Mouse (Mus musculus): ENCODE measurements at regions not wholly inside any gene's neighbourhood (a gene's known extent, or its start where the extent isn't known, plus 50 kb on each side); places are given as distances from the start of the nearest gene placed in this dataset.
A peak's percentile ranks its signal among the peaks of the same experiment; 100 is the strongest.
"Not testable (repeated sequence)": the region's sequence is repeated elsewhere in the genome, so short reads cannot be mapped to it uniquely, and the experiment has no call there.

DNA sequence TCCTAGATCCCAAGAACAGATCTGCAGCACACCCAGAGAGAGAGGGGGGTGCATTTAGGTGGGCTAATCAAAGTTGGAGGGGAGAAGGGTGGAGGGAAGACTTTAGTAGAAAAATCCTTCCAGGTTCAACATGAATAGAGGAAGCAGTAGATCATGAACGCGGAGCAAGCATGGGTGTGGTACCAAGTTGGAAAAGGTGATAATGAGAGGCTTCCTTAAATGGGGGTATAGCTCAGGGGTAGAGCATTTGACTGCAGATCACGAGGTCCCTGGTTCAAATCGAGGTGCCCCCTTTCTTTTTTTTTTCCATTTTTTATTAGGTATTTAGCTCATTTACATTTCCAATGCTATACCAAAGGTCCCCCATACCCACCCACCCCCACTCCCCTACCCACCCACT lies 54.0 kb upstream of the Krba1 start:
- DNase-seq (ENCODE audit: low spot score) = not testable (repeated sequence)

DNA sequence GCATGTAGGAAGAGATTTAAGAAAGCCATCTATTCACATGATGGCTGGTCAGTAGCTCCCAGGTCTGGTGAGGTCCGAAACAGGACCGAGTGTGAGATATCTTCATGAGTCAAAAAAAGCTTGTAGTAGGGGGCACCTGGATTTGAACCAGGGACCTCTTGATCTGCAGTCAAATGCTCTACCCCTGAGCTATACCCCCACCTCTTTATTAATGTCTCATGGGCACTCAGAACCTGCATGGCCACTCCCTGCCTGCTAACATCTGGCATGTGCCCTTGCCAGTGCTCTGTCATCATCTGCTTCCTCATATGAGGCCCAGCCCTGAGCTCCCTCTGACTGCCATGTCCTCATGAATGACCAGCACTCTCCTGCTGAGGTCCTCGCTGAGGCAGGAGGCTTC lies 58.4 kb upstream of the Krba1 start:
- not testable (repeated sequence) for DNase-seq (ENCODE audit: low spot score)

DNA sequence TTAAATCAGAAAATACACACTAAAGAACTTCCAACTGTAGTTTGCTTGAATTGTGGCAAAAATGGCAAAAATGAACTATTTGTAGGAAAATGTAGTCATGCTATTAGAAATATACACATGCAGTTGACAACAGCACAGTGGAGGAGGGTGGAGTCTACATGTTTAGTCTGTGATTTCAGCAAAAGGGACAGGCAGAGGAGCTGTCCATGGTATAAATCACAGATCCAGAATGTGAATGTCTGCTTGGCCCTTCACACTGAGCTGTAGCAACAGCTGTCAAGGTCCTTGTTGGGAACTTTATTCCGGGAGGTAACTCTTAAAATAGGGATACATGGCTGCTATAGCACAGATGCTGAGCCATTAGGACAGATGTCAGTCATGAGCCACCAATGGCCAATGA lies 107.4 kb upstream of the Krba1 start:
- no peak for DNase-seq (ENCODE audit: low spot score)

- not testable (repeated sequence) for DNase-seq (ENCODE audit: low spot score)
These were observed 115.7 kb upstream of the Krba1 start for GRCm38 (mm10) chr6:48279646-48280045.

DNA sequence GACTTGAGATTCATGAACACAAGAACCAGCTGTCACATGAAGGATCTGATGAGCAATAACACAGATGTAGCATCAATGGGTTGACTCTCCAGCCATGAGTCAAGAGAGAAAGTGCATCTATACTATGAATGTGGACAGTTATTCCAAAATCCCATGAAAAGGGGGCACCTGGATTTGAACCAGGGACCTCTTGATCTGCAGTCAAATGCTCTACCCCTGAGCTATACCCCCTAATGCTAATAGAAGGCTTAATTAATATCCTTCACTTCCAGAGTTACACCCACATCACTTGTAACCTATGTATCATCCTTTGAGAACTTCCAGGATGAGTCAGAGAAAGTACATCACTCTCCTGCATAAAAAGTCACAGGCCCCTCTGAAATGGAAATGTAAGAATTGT lies 133.8 kb upstream of the Krba1 start:
- DNase-seq (ENCODE audit: low spot score) = not testable (repeated sequence)

GRCm38 (mm10) chr6:48252989-48253388 lies 142.4 kb upstream of the Krba1 start:
- DNase-seq (ENCODE audit: low spot score) = not testable (repeated sequence)

GRCm38 (mm10) chr6:48251954-48252353 lies 143.4 kb upstream of the Krba1 start:
- DNase-seq (ENCODE audit: low spot score) = no peak

DNA sequence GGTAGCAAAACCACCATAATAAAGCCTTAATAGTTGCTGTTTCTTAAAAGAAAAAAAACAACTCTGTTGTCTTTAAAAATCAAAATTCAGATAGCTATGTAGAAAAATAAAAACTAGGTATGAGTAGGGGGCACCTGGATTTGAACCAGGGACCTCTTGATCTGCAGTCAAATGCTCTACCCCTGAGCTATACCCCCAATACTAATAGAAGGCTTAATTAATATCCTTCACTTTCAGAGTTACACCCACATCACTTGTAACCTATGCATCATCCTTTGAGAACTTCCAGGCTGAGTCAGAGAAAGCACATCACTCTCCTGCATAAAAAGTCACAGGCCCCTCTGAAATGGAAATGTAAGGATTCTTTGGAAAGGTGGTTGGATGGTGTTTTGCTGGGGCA lies 151.2 kb upstream of the Krba1 start:
- not testable (repeated sequence) for DNase-seq (ENCODE audit: low spot score)

GRCm38 (mm10) chr6:48227431-48227830 lies 141.0 kb upstream of the Zfp746 start:
- no peak for DNase-seq (ENCODE audit: low spot score)

- DNase-seq (ENCODE audit: low spot score) = no peak
These were observed 137.8 kb upstream of the Zfp746 start for GRCm38 (mm10) chr6:48224206-48224605.

DNA sequence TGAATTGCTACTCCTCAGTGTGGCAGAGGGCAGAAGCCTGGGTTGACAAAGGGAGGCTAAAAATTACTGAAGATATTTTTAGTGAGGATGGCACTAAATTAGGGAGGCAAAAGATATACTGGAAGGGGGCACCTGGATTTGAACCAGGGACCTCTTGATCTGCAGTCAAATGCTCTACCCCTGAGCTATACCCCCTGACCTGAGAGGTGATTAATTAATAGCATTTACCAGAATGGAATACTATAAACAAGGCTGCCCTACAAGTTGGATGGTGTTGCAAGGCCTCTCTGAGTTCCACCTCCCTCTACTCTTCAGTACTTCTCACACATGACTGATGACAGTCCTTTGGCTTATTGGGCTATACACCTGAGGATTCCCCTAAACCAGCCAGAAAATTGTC lies 136.6 kb upstream of the Zfp746 start:
- DNase-seq (ENCODE audit: low spot score) = no peak

- DNase-seq (ENCODE audit: low spot score) = not testable (repeated sequence)
These were observed 135.4 kb upstream of the Zfp746 start for GRCm38 (mm10) chr6:48221806-48222205.

- DNase-seq (ENCODE audit: low spot score) = no peak
These were observed 128.8 kb upstream of the Zfp746 start for GRCm38 (mm10) chr6:48215212-48215611.

- DNase-seq (ENCODE audit: low spot score) = no peak
These were observed 123.3 kb upstream of the Zfp746 start for GRCm38 (mm10) chr6:48209739-48210138.

- no peak for DNase-seq (ENCODE audit: low spot score)
These were observed 122.7 kb upstream of the Zfp746 start for GRCm38 (mm10) chr6:48209103-48209502.

DNA sequence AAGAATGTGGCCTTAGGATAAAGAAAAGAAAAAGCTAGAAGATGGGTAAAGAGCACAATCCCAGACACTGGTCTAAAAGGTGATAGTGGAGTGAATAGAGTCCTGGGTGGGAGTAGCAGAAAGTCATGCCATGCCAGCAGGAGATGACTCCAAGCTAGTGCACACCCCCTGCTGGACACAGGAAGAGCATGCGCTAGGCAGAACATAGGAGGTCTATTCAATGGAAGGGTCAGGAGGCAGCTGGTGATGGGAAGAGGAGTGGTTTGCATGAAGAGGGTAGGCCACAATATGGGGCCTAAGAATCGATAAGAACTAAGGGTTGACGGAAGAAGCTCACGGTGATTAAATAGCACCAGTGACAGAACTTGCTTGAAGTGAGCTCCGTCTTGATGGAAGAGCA lies 119.3 kb upstream of the Zfp746 start:
- DNase-seq (ENCODE audit: low spot score) = no peak

DNA sequence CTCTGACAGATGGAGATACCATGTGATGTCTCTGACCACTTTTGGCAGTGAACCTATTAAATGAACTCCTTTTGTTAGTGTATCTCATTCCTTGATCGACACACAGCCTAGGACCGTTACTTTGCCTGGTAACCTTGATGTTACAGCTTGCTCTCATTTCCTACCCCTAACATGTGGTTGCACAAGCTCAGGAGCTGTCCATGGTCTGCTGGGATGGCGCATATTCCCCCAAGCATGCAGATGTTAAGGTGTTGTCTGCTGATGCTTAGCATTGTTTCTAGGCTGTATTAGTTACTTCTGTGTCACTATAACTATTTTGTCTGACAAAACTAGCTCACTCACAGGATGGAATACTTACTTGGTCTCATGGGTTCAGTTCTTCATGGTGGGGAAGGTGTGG lies 113.6 kb upstream of the Zfp746 start:
- DNase-seq (ENCODE audit: low spot score) = no peak

- DNase-seq (ENCODE audit: low spot score) = no peak
These were observed 112.4 kb upstream of the Zfp746 start for GRCm38 (mm10) chr6:48198806-48199205.

- DNase-seq (ENCODE audit: low spot score) = no peak
These were observed 111.4 kb upstream of the Zfp746 start for GRCm38 (mm10) chr6:48197696-48198378.

GRCm38 (mm10) chr6:48188363-48188762 lies 102.0 kb upstream of the Zfp746 start:
- not testable (repeated sequence) for DNase-seq (ENCODE audit: low spot score)

- peak; percentile 13 for DNase-seq (ENCODE audit: low spot score)
These were observed 98.9 kb upstream of the Zfp746 start for GRCm38 (mm10) chr6:48185311-48185710.

GRCm38 (mm10) chr6:48178360-48179120 lies 92.1 kb upstream of the Zfp746 start:
- no peak for DNase-seq (ENCODE audit: low spot score)

GRCm38 (mm10) chr6:48177936-48178335 lies 91.5 kb upstream of the Zfp746 start:
- peak; percentile 77 for DNase-seq (ENCODE audit: low spot score)

GRCm38 (mm10) chr6:48175234-48175633 lies 88.8 kb upstream of the Zfp746 start:
- DNase-seq (ENCODE audit: low spot score) = no peak

All from MN1 (cell line).